Mouse (Mus musculus): Measurements from ENCODE around the gene Elmo1. TPM values are rescaled to one million over a fixed set of nuclear protein-coding genes. Genes with fewer than 3 reads are reported as not detected.

Gene Elmo1
- total and polyA plus RNA-seq, 3 experiments, result 0.16 to 5.3 TPM; not detected in 1

GRCm38 (mm10) chr13:20501923-20502322, 411.5 kb downstream of the Elmo1 start:
- no peaks in the 10 kb centered on the region for H3K27me3 ChIP-seq (ENCODE audit: insufficient read depth, low read length)
- no peak overlapping the region for H3K4me3 ChIP-seq (ENCODE audit: low read depth, low read length)
- no peaks in the 10 kb centered on the region for H3K36me3 ChIP-seq (replicated peaks)
- ATAC-seq (ENCODE audit: extremely low read depth, insufficient number of reproducible peaks, low FRiP score, poor library complexity, severe bottlenecking) (no peak), DNase-seq (ENCODE audit: low spot score) (no peak)
- H3K4me1 ChIP-seq (ENCODE audit: insufficient read depth, low read depth, low read length), result no peaks in the 10 kb centered on the region
- TF ChIP-seq POLR2AphosphoS5 (IDR thresholded peaks at IDR 0.05; ENCODE audit: insufficient replicate concordance, low read depth, low read length), result no peak
- TF ChIP-seq GATA1 (IDR thresholded peaks at IDR 0.05; ENCODE audit: borderline replicate concordance, low read length), result no peak
- no peak for TF ChIP-seq CTCF (IDR thresholded peaks at IDR 0.05; ENCODE audit: low read depth, low read length)
- no peak for TF ChIP-seq GATA2 (IDR thresholded peaks at IDR 0.05; ENCODE audit: borderline replicate concordance, low read depth, low read length)
- TF ChIP-seq TAL1 (conservative IDR thresholded peaks at IDR 0.05; ENCODE audit: low read depth, low read length), result no peak
- no peaks in the 10 kb centered on the region for H3K9me3 ChIP-seq (replicated peaks)

GRCm38 (mm10) chr13:20503371-20503770, 413.0 kb downstream of the Elmo1 start:
- no peaks in the 10 kb centered on the region for H3K27me3 ChIP-seq (ENCODE audit: insufficient read depth, low read length)
- ATAC-seq (ENCODE audit: extremely low read depth, insufficient number of reproducible peaks, low FRiP score, poor library complexity, severe bottlenecking) (no peak), DNase-seq (ENCODE audit: low spot score) (no peak)
- no peaks in the 10 kb centered on the region for H3K4me1 ChIP-seq (ENCODE audit: insufficient read depth, low read depth, low read length)
- no peaks in the 10 kb centered on the region for H3K9me3 ChIP-seq (replicated peaks)
- TF ChIP-seq POLR2AphosphoS5 (IDR thresholded peaks at IDR 0.05; ENCODE audit: insufficient replicate concordance, low read depth, low read length) (no peak), GATA2 (IDR thresholded peaks at IDR 0.05; ENCODE audit: borderline replicate concordance, low read depth, low read length) (no peak), TAL1 (conservative IDR thresholded peaks at IDR 0.05; ENCODE audit: low read depth, low read length) (no peak), CTCF (IDR thresholded peaks at IDR 0.05; ENCODE audit: low read depth, low read length) (no peak), GATA1 (IDR thresholded peaks at IDR 0.05; ENCODE audit: borderline replicate concordance, low read length) (no peak)
- H3K36me3 ChIP-seq (replicated peaks), result no peaks in the 10 kb centered on the region
- H3K4me3 ChIP-seq (ENCODE audit: low read depth, low read length), result no peak overlapping the region

GRCm38 (mm10) chr13:20507381-20508129, 417.2 kb downstream of the Elmo1 start:
- TF ChIP-seq GATA1 (IDR thresholded peaks at IDR 0.05; ENCODE audit: borderline replicate concordance, low read length), result no peak
- no peak for TF ChIP-seq GATA2 (IDR thresholded peaks at IDR 0.05; ENCODE audit: borderline replicate concordance, low read depth, low read length)
- no peaks in the 10 kb centered on the region for H3K9me3 ChIP-seq (replicated peaks)
- DNase-seq (ENCODE audit: low spot score) (no peak), ATAC-seq (ENCODE audit: extremely low read depth, insufficient number of reproducible peaks, low FRiP score, poor library complexity, severe bottlenecking) (no peak)
- H3K4me1 ChIP-seq (ENCODE audit: insufficient read depth, low read depth, low read length), result no peaks in the 10 kb centered on the region
- H3K4me3 ChIP-seq (ENCODE audit: low read depth, low read length), result no peak overlapping the region
- no peaks in the 10 kb centered on the region for H3K36me3 ChIP-seq (replicated peaks)
- H3K27me3 ChIP-seq (ENCODE audit: insufficient read depth, low read length), result no peaks in the 10 kb centered on the region

GRCm38 (mm10) chr13:20511026-20511425, 420.6 kb downstream of the Elmo1 start:
- H3K4me1 ChIP-seq (ENCODE audit: insufficient read depth, low read depth, low read length), result no peaks in the 10 kb centered on the region
- H3K9me3 ChIP-seq (replicated peaks), result no peaks in the 10 kb centered on the region
- ATAC-seq (ENCODE audit: extremely low read depth, insufficient number of reproducible peaks, low FRiP score, poor library complexity, severe bottlenecking) (no peak), DNase-seq (ENCODE audit: low spot score) (no peak)
- no peak overlapping the region for H3K4me3 ChIP-seq (ENCODE audit: low read depth, low read length)
- no peaks in the 10 kb centered on the region for H3K27me3 ChIP-seq (ENCODE audit: insufficient read depth, low read length)
- TF ChIP-seq GATA1 (IDR thresholded peaks at IDR 0.05; ENCODE audit: borderline replicate concordance, low read length) (no peak), GATA2 (IDR thresholded peaks at IDR 0.05; ENCODE audit: borderline replicate concordance, low read depth, low read length) (no peak), TAL1 (conservative IDR thresholded peaks at IDR 0.05; ENCODE audit: low read depth, low read length) (no peak), CTCF (IDR thresholded peaks at IDR 0.05; ENCODE audit: low read depth, low read length) (no peak), POLR2AphosphoS5 (IDR thresholded peaks at IDR 0.05; ENCODE audit: insufficient replicate concordance, low read depth, low read length) (no peak)
- no peaks in the 10 kb centered on the region for H3K36me3 ChIP-seq (replicated peaks)

- no peak for TF ChIP-seq GATA2 (IDR thresholded peaks at IDR 0.05; ENCODE audit: borderline replicate concordance, low read depth, low read length)
- no peak for TF ChIP-seq CTCF (IDR thresholded peaks at IDR 0.05; ENCODE audit: low read depth, low read length)
- TF ChIP-seq GATA1 (IDR thresholded peaks at IDR 0.05; ENCODE audit: borderline replicate concordance, low read length), result no peak
- no peak for TF ChIP-seq POLR2AphosphoS5 (IDR thresholded peaks at IDR 0.05; ENCODE audit: insufficient replicate concordance, low read depth, low read length)
- no peak for TF ChIP-seq TAL1 (conservative IDR thresholded peaks at IDR 0.05; ENCODE audit: low read depth, low read length)
- no peak for ATAC-seq (ENCODE audit: extremely low read depth, insufficient number of reproducible peaks, low FRiP score, poor library complexity, severe bottlenecking)
- H3K36me3 ChIP-seq (replicated peaks), result no peaks in the 10 kb centered on the region
- no peaks in the 10 kb centered on the region for H3K9me3 ChIP-seq (replicated peaks)
- DNase-seq (ENCODE audit: low spot score), result no peak
- H3K27me3 ChIP-seq (ENCODE audit: insufficient read depth, low read length), result no peaks in the 10 kb centered on the region
- no peak overlapping the region for H3K4me3 ChIP-seq (ENCODE audit: low read depth, low read length)
- H3K4me1 ChIP-seq (ENCODE audit: insufficient read depth, low read depth, low read length), result no peaks in the 10 kb centered on the region
Observed at GRCm38 (mm10) chr13:20512317-20513240, 422.2 kb downstream of the Elmo1 start.

GRCm38 (mm10) chr13:20514721-20515120, 424.3 kb downstream of the Elmo1 start:
- no peaks in the 10 kb centered on the region for H3K9me3 ChIP-seq (replicated peaks)
- H3K27me3 ChIP-seq (ENCODE audit: insufficient read depth, low read length), result no peaks in the 10 kb centered on the region
- H3K4me1 ChIP-seq (ENCODE audit: insufficient read depth, low read depth, low read length), result no peaks in the 10 kb centered on the region
- DNase-seq (ENCODE audit: low spot score) (no peak), ATAC-seq (ENCODE audit: extremely low read depth, insufficient number of reproducible peaks, low FRiP score, poor library complexity, severe bottlenecking) (no peak)
- no peaks in the 10 kb centered on the region for H3K36me3 ChIP-seq (replicated peaks)
- TF ChIP-seq GATA2 (IDR thresholded peaks at IDR 0.05; ENCODE audit: borderline replicate concordance, low read depth, low read length), result no peak
- no peak for TF ChIP-seq GATA1 (IDR thresholded peaks at IDR 0.05; ENCODE audit: borderline replicate concordance, low read length)
- TF ChIP-seq TAL1 (conservative IDR thresholded peaks at IDR 0.05; ENCODE audit: low read depth, low read length), result no peak
- no peak for TF ChIP-seq POLR2AphosphoS5 (IDR thresholded peaks at IDR 0.05; ENCODE audit: insufficient replicate concordance, low read depth, low read length)
- TF ChIP-seq CTCF (IDR thresholded peaks at IDR 0.05; ENCODE audit: low read depth, low read length), result no peak
- H3K4me3 ChIP-seq (ENCODE audit: low read depth, low read length), result no peak overlapping the region
